Mouse (Mus musculus) kidney, postnatal 0 days (tissue): ENCODE measurements around the gene Ctrc. TPM values are rescaled to one million over a fixed set of nuclear protein-coding genes. Genes with fewer than 3 reads are reported as not detected.

Source experiments
- ATAC-seq: fragments of 200-750 bp; cut with Nextera tagmentation; replicated peaks from 2 replicates; pipeline ENCODE4 v1.8.0; 2017; ENCODE audit warnings: low read depth, moderate number of reproducible peaks, moderate TSS enrichment, moderate library complexity; ENCODE audit not compliant: low FRiP score
- DNase-seq: peaks from one replicate; pipeline ENCODE4 v3.0.0-alpha.2; 2016; ENCODE audit warnings: low spot score
- H3K27ac ChIP-seq: fragments of 300-500 bp; sonication (generic); 2 replicates; pipeline ENCODE4 v1.5.1; 2014; ENCODE audit warnings: mild to moderate bottlenecking
- H3K27me3 ChIP-seq: fragments of 300-500 bp; sonication (generic); 2 replicates; pipeline ENCODE4 v1.6.1; 2014; ENCODE audit warnings: low read length, mixed read lengths; ENCODE audit not compliant: insufficient read depth
- H3K36me3 ChIP-seq: fragments of 300-500 bp; sonication (generic); 2 replicates; pipeline ENCODE4 v1.6.1; 2014; ENCODE audit warnings: low read length, mixed read lengths; ENCODE audit not compliant: insufficient read depth
- H3K4me1 ChIP-seq: fragments of 300-500 bp; sonication (generic); replicated peaks from 2 replicates; pipeline ENCODE4 v1.6.1; 2014; ENCODE audit warnings: antibody characterized with exemption, low read length, mixed read lengths; ENCODE audit not compliant: insufficient read depth
- H3K4me2 ChIP-seq: fragments of 300-500 bp; sonication (generic); 2 replicates; pipeline ENCODE4 v1.6.1; 2014; ENCODE audit warnings: mild to moderate bottlenecking, low read length, moderate library complexity, mixed read lengths
- H3K4me3 ChIP-seq: fragments of 300-500 bp; sonication (generic); replicated peaks from 2 replicates; pipeline ENCODE4 v1.5.1; 2014; ENCODE audit warnings: low read depth, low read length
- H3K9ac ChIP-seq: fragments of 300-500 bp; sonication (generic); 2 replicates; pipeline ENCODE4 v1.6.1; 2014; ENCODE audit warnings: low read depth, low read length
- H3K9me3 ChIP-seq: fragments of 300-500 bp; sonication (generic); replicated peaks from 2 replicates; pipeline ENCODE4 v1.6.1; 2016; ENCODE audit warnings: low read length, inconsistent platforms, mixed read lengths
- CTCF ChIP-seq: IDR thresholded peaks from 2 replicates; pipeline ENCODE4 v1.5.1; 2016; ENCODE audit warnings: antibody characterized with exemption, low read depth, mild to moderate bottlenecking, moderate library complexity
- WGBS: fragments of 180-500 bp; shearing (Covaris S2); extraction: QIAGEN DNeasy Blood & Tissue Kit; methylation state at CpG from one replicate; pipeline ENCODE4 v1.1.7; 2014; 5-methylcytosine and 5-hydroxymethylcytosine counted together
- polyA plus RNA-seq: library from polyadenylated mRNA; unstranded; fragments of >200 nt; fragmentation: Nextera tagmentation; extraction: Ambion mirVana; gene quantifications from 2 replicates; pipeline ENCODE4 v1.2.1, GENCODE M21; 2015

Ctrc gene
- polyA plus RNA-seq, 1 experiment from 2014 or later: not detected

- H3K4me1 ChIP-seq: no peaks in the 10 kb centered on the region
Measured at GRCm38 (mm10) chr4:141818861-141819260, 27.3 kb downstream of the Ctrc start.

GRCm38 (mm10) chr4:141817706-141818105 lies 28.5 kb downstream of the Ctrc start:
- no peaks in the 10 kb centered on the region for H3K4me1 ChIP-seq
- WGBS: 70% methylated on average over 10 of the region's 10 CpGs
- H3K27ac ChIP-seq: no peak overlapping the region
- H3K4me3 ChIP-seq: no peak overlapping the region
- no peak overlapping the region for H3K9ac ChIP-seq
- DNase-seq (no peak), ATAC-seq (no peak)
- H3K27me3 ChIP-seq: no peaks in the 10 kb centered on the region
- TF ChIP-seq CTCF: no peak
- H3K4me2 ChIP-seq: no peak overlapping the region
- H3K36me3 ChIP-seq: peaks cover 16% of the 10 kb centered on the region
- no peaks in the 10 kb centered on the region for H3K9me3 ChIP-seq

More at GRCm38 (mm10) chr4:141818861-141819260, 27.3 kb downstream of the Ctrc start:
- no peaks in the 10 kb centered on the region for H3K27me3 ChIP-seq
- H3K9me3 ChIP-seq: no peaks in the 10 kb centered on the region
- H3K27ac ChIP-seq: no peak overlapping the region
- H3K4me2 ChIP-seq: no peak overlapping the region
- TF ChIP-seq CTCF: no peak
- no peak overlapping the region for H3K4me3 ChIP-seq
- H3K36me3 ChIP-seq: peaks cover 5% of the 10 kb centered on the region; the same call in 1 of the 2 replicates
- ATAC-seq (no peak), DNase-seq (no peak)
- no peak overlapping the region for H3K9ac ChIP-seq
- 87% methylated on average over 13 of the region's 13 CpGs for WGBS

GRCm38 (mm10) chr4:141816776-141817655 lies 29.1 kb downstream of the Ctrc start:
- 57% methylated on average over 14 of the region's 14 CpGs for WGBS
- no peak overlapping the region for H3K9ac ChIP-seq
- H3K4me1 ChIP-seq: no peaks in the 10 kb centered on the region
- no peak overlapping the region for H3K4me2 ChIP-seq
- no peak overlapping the region for H3K4me3 ChIP-seq
- ATAC-seq (no peak), DNase-seq (no peak)
- peaks cover 23% of the 10 kb centered on the region for H3K36me3 ChIP-seq
- no peaks in the 10 kb centered on the region for H3K9me3 ChIP-seq
- H3K27me3 ChIP-seq: no peaks in the 10 kb centered on the region
- no peak overlapping the region for H3K27ac ChIP-seq
- TF ChIP-seq CTCF: no peak

DNA sequence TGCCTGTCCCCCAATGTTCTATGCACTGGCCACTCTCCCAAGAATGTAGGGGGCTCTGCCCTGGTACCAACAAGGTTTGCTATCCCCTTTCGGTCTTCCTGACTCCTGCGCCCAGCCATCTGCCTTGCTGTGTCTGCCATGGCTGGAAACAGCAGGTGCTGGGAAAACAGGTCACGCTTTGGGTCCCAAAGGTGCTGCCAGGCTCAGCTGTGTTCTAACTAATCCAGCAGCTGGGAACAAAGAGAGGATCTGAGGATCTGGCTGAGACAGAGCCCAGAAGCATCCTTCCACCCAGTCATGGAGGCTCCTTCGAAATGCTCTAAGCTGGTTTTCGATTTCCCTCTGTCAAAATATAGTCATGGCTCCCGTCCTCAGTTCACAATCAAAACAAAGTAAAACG lies 29.9 kb downstream of the Ctrc start:
- DNase-seq: no peak
- H3K9me3 ChIP-seq: no peaks in the 10 kb centered on the region
- ATAC-seq: no peak
- no peak overlapping the region for H3K4me3 ChIP-seq
- H3K27ac ChIP-seq: no peak overlapping the region
- H3K9ac ChIP-seq: no peak overlapping the region
- no peak for TF ChIP-seq CTCF
- H3K36me3 ChIP-seq: peaks cover 26% of the 10 kb centered on the region
- H3K4me2 ChIP-seq: no peak overlapping the region
- H3K27me3 ChIP-seq: no peaks in the 10 kb centered on the region
- 85% methylated on average over 7 of the region's 7 CpGs for WGBS
- no peaks in the 10 kb centered on the region for H3K4me1 ChIP-seq

DNA sequence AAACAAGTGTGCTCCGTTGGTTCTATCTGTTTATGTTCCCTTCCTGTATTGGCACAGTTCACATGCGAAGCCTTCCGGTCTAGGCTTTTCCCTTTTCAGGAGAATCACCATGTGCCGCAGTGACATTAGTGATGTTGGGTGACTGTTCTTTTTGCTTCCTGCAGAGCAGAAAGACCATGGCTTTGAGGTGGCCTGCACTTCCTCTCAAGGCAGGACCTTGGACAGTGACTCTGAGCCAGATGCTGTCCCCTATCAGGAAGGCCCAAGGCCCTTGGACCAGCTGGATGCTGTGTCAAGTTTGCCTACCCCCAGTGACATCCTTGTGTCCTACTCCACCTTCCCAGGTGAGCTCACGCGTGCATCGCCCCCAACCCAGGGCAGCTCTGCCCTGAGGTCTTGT lies 34.8 kb downstream of the Ctrc start:
- no peak for ATAC-seq
- no peaks in the 10 kb centered on the region for H3K27me3 ChIP-seq
- WGBS: 98% methylated on average over 7 of the region's 7 CpGs
- no peaks in the 10 kb centered on the region for H3K9me3 ChIP-seq
- no peak overlapping the region for H3K4me2 ChIP-seq
- TF ChIP-seq CTCF: no peak
- no peak for DNase-seq
- no peak overlapping the region for H3K27ac ChIP-seq
- H3K9ac ChIP-seq: no peak overlapping the region
- H3K4me1 ChIP-seq: no peaks in the 10 kb centered on the region
- H3K4me3 ChIP-seq: no peak overlapping the region
- peaks cover 71% of the 10 kb centered on the region for H3K36me3 ChIP-seq

- H3K9ac ChIP-seq: no peak overlapping the region
- H3K4me3 ChIP-seq: no peak overlapping the region
- H3K9me3 ChIP-seq: no peaks in the 10 kb centered on the region
- ATAC-seq (no peak), DNase-seq (no peak)
- no peak overlapping the region for H3K4me2 ChIP-seq
- WGBS: 100% methylated on average over 2 of the region's 2 CpGs
- TF ChIP-seq CTCF: no peak
- H3K36me3 ChIP-seq: peaks cover 73% of the 10 kb centered on the region
- H3K4me1 ChIP-seq: no peaks in the 10 kb centered on the region
- H3K27ac ChIP-seq: no peak overlapping the region
- no peaks in the 10 kb centered on the region for H3K27me3 ChIP-seq
Measured at GRCm38 (mm10) chr4:141810975-141811374, 35.2 kb downstream of the Ctrc start.
